Mouse (Mus musculus): Measurements from ENCODE around the gene Hist1h3c. TPM values are rescaled to one million over a fixed set of nuclear protein-coding genes. Genes with fewer than 3 reads are reported as not detected.
A peak's percentile ranks its signal among the peaks of the same experiment; 100 is the strongest.

Hist1h3c gene
- polyA plus RNA-seq, 1 experiment from 2014 or later, result 6.0 TPM

GRCm38 (mm10) chr13:23695514-23695913 lies 49.9 kb downstream of the Hist1h3c start, which contains the start of gene Hist1h1t:
Hist1h1t (plus strand) TSS chr13:23695814.
- H3K4me3 ChIP-seq (replicated peaks; ENCODE audit: low read depth, low read length), result no peak within 1 kb of the TSS

More at GRCm38 (mm10) chr13:23695514-23695913, 49.9 kb downstream of the Hist1h3c start, which contains the start of gene Hist1h1t:
- Histone ChIP-seq H3K27ac (peak within 1 kb of the TSS; percentile 19; the same call in 1 of the 2 replicates), H3K36me3 (ENCODE audit: insufficient read depth, low read length) (no peaks in the 10 kb centered on the region), H3K4me2 (ENCODE audit: low read length) (no peak within 1 kb of the TSS), H3K9ac (ENCODE audit: low read depth, low read length) (no peak within 1 kb of the TSS), H3K9me3 (replicated peaks; ENCODE audit: low read length) (no peaks in the 10 kb centered on the region), H3K4me1 (replicated peaks; ENCODE audit: insufficient read depth, low read length) (no peaks in the 10 kb centered on the region), H3K27me3 (ENCODE audit: insufficient read depth, low read length) (no peaks in the 10 kb centered on the region)
- DNase-seq (ENCODE audit: low spot score), result no peak
- WGBS, result 57% methylated on average over 13 of the region's 13 CpGs
- TF ChIP-seq CTCF (IDR thresholded peaks at IDR 0.05; ENCODE audit: low read depth), result no peak
- no peak for ATAC-seq (replicated peaks; ENCODE audit: low FRiP score, low read depth)

Small RNA genes within 50 kb of the gene (microRNA-seq; reads per million reads assigned to microRNA genes)
- gene Gm44314 (not detected), gene Gm44484 (not detected)

Other genes with a start within 250 kb of the Hist1h3c start
- 7.6 and 8.3 TPM in 2 replicates for gene Hist1h4h, start 214.6 kb downstream of the Hist1h3c start, polyA plus RNA-seq (2015; fragmentation: Nextera tagmentation; extraction: Ambion mirVana)
- 3.3 and 4.9 TPM in 2 replicates for gene Hist1h2af, start 211.7 kb downstream of the Hist1h3c start, polyA plus RNA-seq (2015; fragmentation: Nextera tagmentation; extraction: Ambion mirVana)
- 3.9 and 4.0 TPM in 2 replicates for gene Hist1h3g, start 210.2 kb downstream of the Hist1h3c start, polyA plus RNA-seq (2015; fragmentation: Nextera tagmentation; extraction: Ambion mirVana)
- gene Hist1h2bh, start 202.2 kb downstream of the Hist1h3c start, polyA plus RNA-seq (2015; fragmentation: Nextera tagmentation; extraction: Ambion mirVana), result 0.37 and 0.43 TPM in 2 replicates
- gene Hist1h3f, start 201.6 kb downstream of the Hist1h3c start, polyA plus RNA-seq (2015; fragmentation: Nextera tagmentation; extraction: Ambion mirVana), result 0.71 and 0.83 TPM in 2 replicates
- gene Hist1h4f, start 194.0 kb downstream of the Hist1h3c start, polyA plus RNA-seq (2015; fragmentation: Nextera tagmentation; extraction: Ambion mirVana), result 0.58 TPM in 1 of 2 replicates, not detected in the other
- gene Hist1h1d, start 192.3 kb downstream of the Hist1h3c start, polyA plus RNA-seq (2015; fragmentation: Nextera tagmentation; extraction: Ambion mirVana), result 0.22 and 0.23 TPM in 2 replicates
- 3.9 and 5.0 TPM in 2 replicates for gene Hist1h3e, start 183.2 kb downstream of the Hist1h3c start, polyA plus RNA-seq (2015; fragmentation: Nextera tagmentation; extraction: Ambion mirVana)
- 42.2 and 50.2 TPM in 2 replicates for gene Hist1h2ae, start 174.4 kb downstream of the Hist1h3c start, polyA plus RNA-seq (2015; fragmentation: Nextera tagmentation; extraction: Ambion mirVana)
- gene Hist1h2bg, start 174.2 kb downstream of the Hist1h3c start, polyA plus RNA-seq (2015; fragmentation: Nextera tagmentation; extraction: Ambion mirVana), result 3.4 and 4.1 TPM in 2 replicates
- 3.4 TPM in 2 replicates for gene Hist1h2bf, start 171.4 kb downstream of the Hist1h3c start, polyA plus RNA-seq (2015; fragmentation: Nextera tagmentation; extraction: Ambion mirVana)
- gene Hist1h2ad, start 171.2 kb downstream of the Hist1h3c start, polyA plus RNA-seq (2015; fragmentation: Nextera tagmentation; extraction: Ambion mirVana), result 0.27 and 0.76 TPM in 2 replicates
- gene Hist1h3d, start 169.8 kb downstream of the Hist1h3c start, polyA plus RNA-seq (2015; fragmentation: Nextera tagmentation; extraction: Ambion mirVana), result 2.6 and 4.2 TPM in 2 replicates
- gene Hist1h4d, start 164.0 kb downstream of the Hist1h3c start, polyA plus RNA-seq (2015; fragmentation: Nextera tagmentation; extraction: Ambion mirVana), result 68.3 and 77.0 TPM in 2 replicates
- gene Hist1h2be, start 124.5 kb downstream of the Hist1h3c start, polyA plus RNA-seq (2015; fragmentation: Nextera tagmentation; extraction: Ambion mirVana), result 0.83 and 0.84 TPM in 2 replicates
- gene Hist1h1e, start 123.0 kb downstream of the Hist1h3c start, polyA plus RNA-seq (2015; fragmentation: Nextera tagmentation; extraction: Ambion mirVana), result 13.0 and 14.3 TPM in 2 replicates
- 0.75 and 1.1 TPM in 2 replicates for gene Hist1h2ac, start 61.7 kb downstream of the Hist1h3c start, polyA plus RNA-seq (2015; fragmentation: Nextera tagmentation; extraction: Ambion mirVana)
- gene Hist1h2bc, start 61.4 kb downstream of the Hist1h3c start, polyA plus RNA-seq (2015; fragmentation: Nextera tagmentation; extraction: Ambion mirVana), result 132 and 139 TPM in 2 replicates
- gene Hist1h1t, start 49.8 kb downstream of the Hist1h3c start, polyA plus RNA-seq (2015; fragmentation: Nextera tagmentation; extraction: Ambion mirVana), result not detected in 2 replicates
- 5.2 and 7.4 TPM in 2 replicates for gene Hist1h4c, start 47.1 kb downstream of the Hist1h3c start, polyA plus RNA-seq (2015; fragmentation: Nextera tagmentation; extraction: Ambion mirVana)
- gene Hfe, start 34.7 kb downstream of the Hist1h3c start, polyA plus RNA-seq (2015; fragmentation: Nextera tagmentation; extraction: Ambion mirVana), result 16.8 and 18.0 TPM in 2 replicates
- gene Hist1h1c, start 6.8 kb downstream of the Hist1h3c start, polyA plus RNA-seq (2015; fragmentation: Nextera tagmentation; extraction: Ambion mirVana), result 33.9 and 41.0 TPM in 2 replicates
- 2.1 and 2.2 TPM in 2 replicates for gene Hist1h2bb, start 1.1 kb upstream of the Hist1h3c start, polyA plus RNA-seq (2015; fragmentation: Nextera tagmentation; extraction: Ambion mirVana)
- gene Hist1h2ab, start 5.5 kb upstream of the Hist1h3c start, polyA plus RNA-seq (2015; fragmentation: Nextera tagmentation; extraction: Ambion mirVana), result 21.7 and 26.6 TPM in 2 replicates
- gene Hist1h3b, start 6.7 kb upstream of the Hist1h3c start, polyA plus RNA-seq (2015; fragmentation: Nextera tagmentation; extraction: Ambion mirVana), result 5.9 and 8.7 TPM in 2 replicates
- 4.4 and 5.6 TPM in 2 replicates for gene Hist1h4b, start 11.4 kb upstream of the Hist1h3c start, polyA plus RNA-seq (2015; fragmentation: Nextera tagmentation; extraction: Ambion mirVana)
- gene Hist1h4a, start 15.6 kb upstream of the Hist1h3c start, polyA plus RNA-seq (2015; fragmentation: Nextera tagmentation; extraction: Ambion mirVana), result not detected in 2 replicates
- 5.2 and 6.7 TPM in 2 replicates for gene Hist1h3a, start 16.8 kb upstream of the Hist1h3c start, polyA plus RNA-seq (2015; fragmentation: Nextera tagmentation; extraction: Ambion mirVana)
- 1.3 and 1.8 TPM in 2 replicates for gene Hist1h1a, start 18.1 kb upstream of the Hist1h3c start, polyA plus RNA-seq (2015; fragmentation: Nextera tagmentation; extraction: Ambion mirVana)
- 0.06 TPM in 1 of 2 replicates, not detected in the other for gene Trim38, start 24.3 kb upstream of the Hist1h3c start, polyA plus RNA-seq (2015; fragmentation: Nextera tagmentation; extraction: Ambion mirVana)
- gene Slc17a2, start 61.4 kb upstream of the Hist1h3c start, polyA plus RNA-seq (2015; fragmentation: Nextera tagmentation; extraction: Ambion mirVana), result 0.96 TPM in 2 replicates
- 14.2 and 17.4 TPM in 2 replicates for gene Slc17a3, start 93.8 kb upstream of the Hist1h3c start, polyA plus RNA-seq (2015; fragmentation: Nextera tagmentation; extraction: Ambion mirVana)
- gene Slc17a1, start 122.1 kb upstream of the Hist1h3c start, polyA plus RNA-seq (2015; fragmentation: Nextera tagmentation; extraction: Ambion mirVana), result 79.1 and 84.5 TPM in 2 replicates
- gene Slc17a4, start 169.4 kb upstream of the Hist1h3c start, polyA plus RNA-seq (2015; fragmentation: Nextera tagmentation; extraction: Ambion mirVana), result 3.6 and 4.3 TPM in 2 replicates
- not detected in 2 replicates for gene Hist1h2ba, start 188.6 kb upstream of the Hist1h3c start, polyA plus RNA-seq (2015; fragmentation: Nextera tagmentation; extraction: Ambion mirVana)
- gene Hist1h2aa, start 188.9 kb upstream of the Hist1h3c start, polyA plus RNA-seq (2015; fragmentation: Nextera tagmentation; extraction: Ambion mirVana), result not detected in 2 replicates
- 0.37 and 1.2 TPM in 2 replicates for gene Scgn, start 245.6 kb upstream of the Hist1h3c start, polyA plus RNA-seq (2015; fragmentation: Nextera tagmentation; extraction: Ambion mirVana)

Data from kidney, postnatal 0 days (tissue).